Mouse (Mus musculus): ENCODE measurements around the gene Tgfb1i1.

- TF ChIP-seq CTCF (conservative IDR thresholded peaks at IDR 0.05; ENCODE audit: insufficient read depth, insufficient read length, low read depth, low read length) (no peak), POLR2A (IDR thresholded peaks at IDR 0.05; ENCODE audit: low read depth, low read length) (no peak)
Measured at GRCm38 (mm10) chr7:128251946-128252345, 5.3 kb downstream of the Tgfb1i1 start.
